Mouse (Mus musculus): ENCODE measurements at regions not wholly inside any gene's neighbourhood (a gene's known extent, or its start where the extent isn't known, plus 50 kb on each side); places are given as distances from the start of the nearest gene placed in this dataset.

DNA sequence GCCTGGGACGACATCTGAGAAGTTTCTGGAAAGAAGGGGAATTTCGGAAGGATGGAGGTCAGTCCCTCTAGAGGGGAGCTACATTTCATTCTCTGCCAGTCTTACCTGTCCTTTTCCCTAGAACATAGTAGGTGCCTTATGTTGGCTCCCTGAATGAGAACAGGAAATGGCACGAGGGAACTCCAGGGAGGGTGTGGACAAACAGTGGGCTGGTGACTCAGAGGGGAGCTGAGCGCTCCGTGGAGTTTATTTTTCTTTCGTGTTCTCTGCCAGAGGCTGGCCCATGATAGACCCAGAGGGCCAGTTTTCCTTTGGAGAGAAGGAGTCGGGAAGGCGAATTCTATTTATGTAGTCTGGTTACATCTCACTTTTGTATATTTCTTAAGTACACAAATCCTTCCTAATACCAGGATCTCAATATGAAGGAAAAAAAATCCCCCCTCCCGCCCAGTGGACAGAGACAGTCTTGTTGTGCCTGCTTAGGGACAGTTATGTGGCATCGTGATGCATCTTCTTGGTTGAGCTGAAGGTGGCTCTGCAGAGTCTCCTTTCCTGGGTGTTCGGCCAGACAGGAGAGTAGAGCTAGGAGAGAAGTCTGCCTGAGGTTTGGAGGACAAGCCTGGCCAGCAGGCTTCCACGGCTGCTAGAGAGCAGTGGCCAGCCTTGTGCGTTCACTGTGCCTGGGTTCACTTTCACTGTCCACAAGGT lies 84.3 kb upstream of the Rbpj start:
- no peak for DNase-seq (ENCODE audit: low spot score)

DNA sequence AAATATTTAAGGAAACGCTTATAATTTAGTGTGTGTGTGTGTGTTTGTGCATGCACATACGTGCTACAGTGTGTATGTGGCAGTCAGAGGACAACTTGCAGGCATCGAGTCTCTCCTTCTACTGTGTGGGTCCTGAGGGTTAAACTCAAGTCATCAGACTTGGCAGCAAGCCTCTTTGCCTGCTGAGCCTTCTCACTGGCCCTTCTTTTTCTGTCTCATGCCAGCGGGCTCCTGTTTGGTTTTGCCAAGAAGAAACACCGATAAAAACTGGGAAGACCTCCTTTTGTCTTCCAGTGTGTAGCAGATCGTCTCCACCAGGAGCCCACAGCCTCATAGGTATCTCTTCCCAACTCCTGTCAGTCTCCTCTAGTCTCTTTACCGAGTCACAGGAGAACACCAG lies 81.9 kb upstream of the Rbpj start:
- no peak for DNase-seq (ENCODE audit: low spot score)

DNA sequence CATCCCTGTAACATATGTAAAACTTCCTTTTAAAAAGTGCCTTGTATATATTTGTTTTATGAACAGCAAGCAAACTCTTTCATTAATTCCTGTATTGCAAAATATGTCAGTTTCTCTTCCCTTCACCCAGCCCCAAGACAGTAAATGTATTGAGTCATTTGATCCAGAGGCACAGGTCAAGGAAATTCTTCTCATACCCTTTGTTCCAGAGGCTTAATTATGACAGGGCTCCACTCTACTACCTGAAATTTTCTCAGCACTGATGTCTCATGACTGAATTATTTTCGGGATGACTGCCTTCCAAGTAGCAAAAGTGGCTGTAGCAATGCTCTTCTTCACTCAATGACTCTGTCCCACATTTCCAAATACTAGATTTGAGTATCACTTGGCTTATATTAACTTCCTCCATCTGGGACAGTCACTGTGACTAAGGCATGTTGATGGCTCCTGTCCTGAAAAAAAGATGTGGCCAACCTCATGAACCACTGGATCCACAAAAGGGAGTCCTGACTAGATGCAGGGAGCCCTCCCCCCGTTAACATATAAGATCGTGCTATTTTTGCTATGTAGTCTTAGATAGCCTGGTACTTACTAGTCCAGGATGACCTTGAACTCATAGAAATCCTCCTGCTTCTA lies 80.3 kb upstream of the Rbpj start:
- DNase-seq (ENCODE audit: low spot score), result no peak

DNA sequence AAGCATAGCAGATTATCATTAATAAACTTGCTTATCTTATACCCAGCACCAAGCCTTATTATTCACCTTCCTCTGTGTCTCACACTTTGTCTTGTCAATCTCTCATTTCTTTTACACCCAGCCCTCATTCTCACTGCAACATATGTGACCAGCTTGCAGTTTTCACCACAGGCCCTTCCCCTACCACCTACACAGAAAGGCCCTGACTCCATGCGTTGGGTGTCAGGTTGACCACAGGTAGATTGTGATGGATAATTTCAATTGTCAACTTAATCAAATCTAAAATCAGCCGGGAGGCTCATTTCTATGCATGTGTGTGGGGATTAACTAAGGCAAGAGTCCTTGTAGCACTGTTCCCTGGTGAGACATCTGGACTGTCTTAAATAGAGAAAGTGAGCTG lies 72.4 kb upstream of the Rbpj start:
- DNase-seq (ENCODE audit: low spot score), result no peak

DNA sequence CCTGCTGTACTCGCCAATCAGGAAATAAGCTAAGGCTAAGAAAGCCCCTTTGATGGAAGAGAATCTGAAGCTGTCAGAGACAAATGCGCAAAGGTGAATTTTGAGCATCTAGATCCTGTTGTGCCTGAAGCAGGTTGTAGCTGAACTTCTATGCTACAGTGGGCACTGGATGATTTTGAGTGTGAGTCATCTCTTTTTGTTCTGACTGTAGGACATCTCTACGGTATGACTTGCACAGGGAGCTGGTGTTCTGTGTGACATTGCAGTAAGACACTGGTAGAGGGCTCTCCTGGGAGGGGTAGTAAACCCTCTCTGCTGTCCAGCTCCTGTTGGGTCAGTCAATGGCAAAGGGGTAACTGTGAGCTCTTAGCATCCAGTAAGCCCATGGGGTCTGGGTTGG lies 71.4 kb upstream of the Rbpj start:
- no peak for DNase-seq (ENCODE audit: low spot score)

DNA sequence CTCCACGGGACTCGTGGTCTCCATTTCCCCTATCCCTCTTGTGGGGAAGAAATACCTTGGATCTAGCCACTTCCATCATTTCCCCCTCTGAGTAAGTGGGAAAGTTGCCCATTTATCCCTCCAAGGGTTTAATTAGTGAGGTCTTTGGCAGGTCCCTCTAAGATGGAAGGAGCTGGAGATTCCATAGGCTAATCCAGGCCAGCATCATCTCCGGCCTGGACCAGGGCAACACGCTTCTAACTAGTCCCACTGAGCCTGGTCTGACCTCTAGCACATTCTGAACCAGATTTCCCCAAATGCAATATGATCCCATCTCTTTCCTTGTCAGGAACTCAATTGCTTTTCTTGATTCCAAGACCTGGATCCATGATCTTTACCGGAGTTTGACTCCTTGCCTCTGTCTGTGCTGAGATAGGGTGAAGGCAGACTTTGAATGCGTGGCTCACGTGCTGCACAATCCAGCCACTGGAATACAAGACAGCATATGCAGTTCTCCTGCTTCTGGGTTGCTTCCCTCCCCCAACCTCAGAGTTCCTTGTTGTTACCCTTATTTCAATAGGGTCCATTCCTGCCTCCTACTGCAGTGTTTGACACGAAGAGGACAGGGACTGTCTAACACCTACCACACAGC lies 67.4 kb upstream of the Rbpj start:
- no peak for DNase-seq (ENCODE audit: low spot score)

DNA sequence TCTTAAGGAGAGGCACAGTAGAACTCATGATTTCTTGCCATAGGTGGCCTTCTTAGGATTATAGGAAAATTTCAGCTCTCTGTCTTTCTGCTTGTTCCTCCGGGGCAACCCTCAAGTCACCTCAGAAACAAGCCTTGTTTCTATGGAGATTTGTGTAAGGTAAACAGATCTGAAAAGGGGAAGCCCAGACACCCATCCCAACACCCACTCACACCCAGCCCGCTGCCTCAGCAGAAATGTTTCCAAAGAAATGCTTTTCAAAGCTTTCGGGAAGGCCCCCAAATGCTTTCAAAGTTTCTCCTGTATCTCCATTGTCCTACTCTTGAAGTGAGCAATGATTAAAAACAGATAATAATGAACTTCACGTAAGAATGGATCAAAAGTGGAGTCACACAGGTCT lies 64.9 kb upstream of the Rbpj start:
- DNase-seq (ENCODE audit: low spot score), result no peak

DNA sequence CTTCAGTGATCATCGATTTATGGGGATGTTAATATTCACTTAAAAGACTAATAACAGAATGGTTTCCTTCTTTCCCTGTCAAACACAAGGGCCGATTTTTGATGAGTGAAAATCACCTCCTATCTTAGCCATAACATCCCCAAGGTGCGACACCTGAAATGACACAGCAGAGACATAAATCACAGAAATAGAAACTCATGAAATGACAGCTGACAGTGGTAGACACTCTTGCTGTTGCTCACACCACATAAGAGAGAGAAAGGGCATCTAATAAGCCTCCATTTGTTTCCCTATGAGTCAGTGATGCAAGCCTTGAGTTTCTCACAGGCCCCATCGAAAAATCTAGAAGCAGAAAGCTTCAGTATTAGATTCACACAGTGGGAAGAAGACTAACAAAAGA lies 63.9 kb upstream of the Rbpj start:
- DNase-seq (ENCODE audit: low spot score), result no peak

DNA sequence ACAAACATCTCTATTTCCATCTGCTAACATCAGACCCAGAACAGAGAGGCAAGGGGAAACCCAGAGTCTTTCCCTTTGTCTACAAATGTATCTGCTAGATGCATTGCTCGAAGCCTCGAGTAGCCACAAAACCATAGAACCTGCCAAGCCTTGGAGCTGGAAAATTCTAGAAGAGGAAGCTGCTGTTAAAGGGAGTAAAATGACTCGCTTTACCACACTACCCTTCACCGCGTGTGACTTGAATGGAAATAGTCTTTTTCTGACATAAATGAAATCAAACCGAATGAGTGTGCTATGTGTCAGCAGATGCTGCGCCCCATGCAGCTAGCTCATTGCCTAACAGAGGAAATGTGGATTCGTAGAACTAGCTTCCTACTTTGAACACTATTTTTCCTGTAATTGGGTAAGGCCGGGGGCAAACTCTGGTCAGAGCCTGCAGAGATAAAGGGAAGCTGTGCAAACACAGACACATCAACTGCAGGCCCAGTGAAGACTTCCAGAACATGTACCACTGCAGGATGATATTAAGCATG lies 63.3 kb upstream of the Rbpj start:
- no peak for DNase-seq (ENCODE audit: low spot score)

DNA sequence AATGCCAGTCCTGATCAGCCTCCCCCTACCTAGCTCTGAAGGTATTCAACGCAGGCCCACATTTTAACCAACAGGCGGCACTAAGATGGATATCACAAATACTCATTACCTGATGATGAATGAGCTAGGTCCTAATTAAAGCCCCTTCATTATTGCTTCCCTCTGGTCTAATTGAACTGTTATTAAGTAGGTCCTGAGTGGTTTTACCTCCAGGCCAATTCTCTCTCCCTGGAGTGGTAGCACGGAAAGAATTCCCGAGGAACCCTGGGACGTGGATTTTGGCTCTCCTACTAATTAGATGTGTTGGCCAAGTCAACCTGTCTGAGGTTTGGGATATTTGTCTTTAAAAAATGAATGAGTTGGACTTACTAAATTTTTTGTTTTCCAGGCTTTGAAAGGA lies 60.0 kb upstream of the Rbpj start:
- no peak for DNase-seq (ENCODE audit: low spot score)

DNA sequence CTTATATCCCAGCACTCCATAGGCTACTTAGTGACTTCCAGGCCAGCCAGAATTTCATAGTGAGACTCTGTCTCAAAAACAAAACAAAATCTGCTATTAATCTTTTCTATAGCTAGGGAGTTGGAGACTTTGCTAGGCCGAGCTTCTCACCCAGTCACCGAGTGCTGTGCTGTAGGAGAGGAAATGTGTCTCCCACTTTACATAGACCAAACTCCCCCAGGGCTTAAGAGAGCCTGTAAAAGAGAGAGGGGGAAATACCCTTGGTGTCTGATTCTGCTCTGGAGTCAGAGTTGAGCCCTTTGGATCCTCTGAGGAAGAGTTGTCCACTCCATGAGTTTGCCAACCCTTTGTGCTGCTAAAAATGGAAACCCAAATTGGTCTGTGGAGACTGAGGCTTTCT lies 58.3 kb upstream of the Rbpj start:
- no peak for DNase-seq (ENCODE audit: low spot score)

DNA sequence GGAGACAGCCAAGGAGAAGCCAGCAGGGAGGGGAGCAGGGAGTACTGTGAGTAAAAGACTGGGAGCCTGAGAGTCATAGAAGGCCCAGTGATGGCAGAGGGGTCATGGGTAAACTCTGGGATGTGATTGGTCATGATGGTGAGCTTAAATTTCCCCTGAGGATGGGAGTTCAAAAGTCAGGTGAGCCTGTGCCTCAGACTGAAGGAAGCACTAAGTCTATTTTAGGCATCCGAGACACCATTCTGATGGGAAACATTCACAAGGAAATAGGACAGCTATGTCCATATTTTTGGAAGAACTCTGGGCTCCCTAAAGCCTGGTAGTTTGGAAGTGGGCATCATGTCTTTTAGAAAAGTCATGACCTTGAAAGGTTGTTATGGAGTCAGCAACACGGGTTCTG lies 57.7 kb upstream of the Rbpj start:
- no peak for DNase-seq (ENCODE audit: low spot score)

DNA sequence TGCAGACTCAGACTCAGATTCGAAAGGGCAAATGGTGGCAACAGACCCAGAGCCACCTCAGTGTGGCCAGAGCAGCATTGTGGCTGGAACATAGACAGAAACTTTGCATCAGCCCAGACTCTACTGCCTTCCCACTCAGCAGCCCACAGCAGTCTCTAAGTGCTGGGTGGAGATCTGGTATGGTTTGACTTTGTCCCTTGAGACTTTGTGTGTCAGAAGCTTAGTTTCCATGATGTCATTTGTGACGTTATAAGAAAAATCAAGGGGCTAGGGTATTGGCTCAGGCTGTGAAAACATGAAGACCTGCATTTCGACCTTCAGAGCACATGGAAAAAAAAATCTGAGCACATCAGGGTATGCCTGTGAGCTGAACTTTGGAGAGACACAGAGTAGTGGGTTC lies 56.2 kb upstream of the Rbpj start:
- no peak for DNase-seq (ENCODE audit: low spot score)

DNA sequence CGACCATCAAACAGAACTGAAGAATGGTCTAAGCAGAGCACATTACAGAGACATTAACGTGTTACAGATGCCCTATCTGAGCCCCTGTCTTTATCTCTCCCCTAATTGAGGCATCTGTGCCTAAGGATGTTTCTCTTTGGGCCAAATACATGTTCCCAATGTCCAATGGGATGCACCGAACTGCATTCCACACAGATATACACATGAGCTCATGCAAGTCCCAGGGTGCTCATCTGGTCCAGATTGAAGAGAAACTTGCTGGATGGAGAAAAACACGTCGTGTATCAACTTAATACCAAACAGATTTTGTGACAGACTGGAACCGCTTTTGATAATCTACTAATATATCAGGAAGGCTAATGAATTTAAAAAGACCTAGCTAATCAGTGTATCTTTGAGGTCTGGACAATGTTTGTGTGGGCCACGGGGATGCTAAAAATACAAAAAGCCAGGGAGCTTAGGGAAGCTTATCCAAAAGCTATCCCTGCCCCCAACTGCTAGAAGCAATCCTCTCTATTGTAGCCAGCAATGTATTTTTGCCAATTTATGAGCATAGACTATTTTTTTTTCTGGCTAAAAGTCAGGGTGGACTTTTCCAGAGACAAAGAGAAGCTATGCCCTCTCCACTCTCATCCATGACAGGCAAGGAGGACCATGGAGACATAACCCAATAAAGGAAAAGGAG lies 53.4 kb upstream of the Rbpj start:
- peak; percentile 63 for DNase-seq (ENCODE audit: low spot score)

DNA sequence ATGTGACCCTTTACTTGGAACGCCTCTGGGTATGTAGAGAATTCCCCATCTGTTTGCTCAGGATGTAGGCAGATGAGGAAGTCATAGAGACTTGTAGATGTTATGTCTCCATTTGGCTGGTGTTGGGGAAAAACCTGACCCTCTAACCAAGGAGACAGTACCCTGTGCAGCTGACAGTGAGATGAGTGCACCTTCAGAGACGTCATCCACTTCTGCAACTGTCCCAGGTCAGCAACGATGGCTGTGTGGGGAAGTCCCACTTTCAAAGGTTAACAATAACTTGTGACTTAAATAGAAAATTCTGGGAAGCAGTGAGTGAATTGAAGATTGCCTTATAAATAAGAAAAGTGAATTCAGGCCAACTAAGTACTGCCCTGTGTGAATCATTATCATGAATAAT lies 52.3 kb upstream of the Rbpj start:
- DNase-seq (ENCODE audit: low spot score), result no peak

DNA sequence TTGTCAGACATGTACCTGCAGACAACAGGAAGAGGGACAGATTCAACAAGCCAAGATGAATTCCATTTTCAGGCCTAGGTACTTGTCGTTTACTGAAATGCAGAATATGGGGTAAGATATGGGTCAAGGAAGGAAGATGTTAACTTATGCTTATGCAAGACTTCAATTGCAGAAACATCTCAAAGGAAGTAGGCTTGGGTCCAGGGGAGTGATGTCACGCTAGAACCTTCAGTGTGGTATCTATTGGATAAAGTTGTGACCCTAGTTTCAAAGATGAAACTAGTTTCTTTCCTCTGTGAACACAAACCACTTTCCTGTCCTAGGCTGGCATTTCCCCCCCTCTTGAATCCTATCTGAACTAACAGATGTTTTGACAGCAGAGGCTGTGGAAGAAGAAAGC lies 50.5 kb upstream of the Rbpj start:
- DNase-seq (ENCODE audit: low spot score), result no peak
